Mouse (Mus musculus): ENCODE results near the gene Gm3424. TPM values are rescaled to one million over a fixed set of nuclear protein-coding genes. Genes with fewer than 3 reads are reported as not detected.
"Not testable (repeated sequence)": the region's sequence is repeated elsewhere in the genome, so short reads cannot be mapped to it uniquely, and the experiment has no call there.

Gm3424 gene
- not detected in 2 replicates for polyA plus RNA-seq (2015; fragmentation: Nextera tagmentation; extraction: Ambion mirVana)

GRCm38 (mm10) chr14:5830229-5830628 is at the start of gene Gm3424:
Gm3424 (minus strand) TSS chr14:5830329.
- H3K4me1 ChIP-seq (ENCODE audit: insufficient read depth, low read length); H3K27me3 ChIP-seq (ENCODE audit: insufficient read depth, low read length); H3K4me2 ChIP-seq (replicated peaks; ENCODE audit: low read depth, low read length); ATAC-seq (ENCODE audit: low FRiP score, low TSS enrichment); H3K9me3 ChIP-seq (ENCODE audit: low read length); H3K36me3 ChIP-seq (ENCODE audit: insufficient read depth, low read length); H3K4me3 ChIP-seq (ENCODE audit: low read length); H3K27ac ChIP-seq (ENCODE audit: low read length); H3K9ac ChIP-seq (replicated peaks; ENCODE audit: low read length): not testable (repeated sequence)
- no CpG with 5 or more reads among the region's 3 CpGs for WGBS

GRCm38 (mm10) chr14:5879791-5880190 is 49.7 kb upstream of the Gm3424 start:
- not testable (repeated sequence) for H3K4me1 ChIP-seq (ENCODE audit: insufficient read depth, low read length); ATAC-seq (ENCODE audit: low FRiP score, low TSS enrichment); H3K9me3 ChIP-seq (ENCODE audit: low read length); H3K36me3 ChIP-seq (ENCODE audit: insufficient read depth, low read length); H3K27me3 ChIP-seq (ENCODE audit: insufficient read depth, low read length); H3K27ac ChIP-seq (ENCODE audit: low read length); H3K9ac ChIP-seq (replicated peaks; ENCODE audit: low read length)
- H3K4me3 ChIP-seq (ENCODE audit: low read length) = peak overlapping the region; percentile 40
- 1% methylated on average over 20 of the region's 28 CpGs for WGBS
- peak overlapping the region; percentile 57 for H3K4me2 ChIP-seq (replicated peaks; ENCODE audit: low read depth, low read length)

- H3K27me3 ChIP-seq (ENCODE audit: insufficient read depth, low read length); H3K27ac ChIP-seq (ENCODE audit: low read length); H3K4me2 ChIP-seq (replicated peaks; ENCODE audit: low read depth, low read length); H3K4me1 ChIP-seq (ENCODE audit: insufficient read depth, low read length); H3K9ac ChIP-seq (replicated peaks; ENCODE audit: low read length); H3K36me3 ChIP-seq (ENCODE audit: insufficient read depth, low read length); ATAC-seq (ENCODE audit: low FRiP score, low TSS enrichment); H3K9me3 ChIP-seq (ENCODE audit: low read length); H3K4me3 ChIP-seq (ENCODE audit: low read length): not testable (repeated sequence)
- WGBS = 7% methylated on average over 5 of the region's 11 CpGs
These were observed 49.0 kb upstream of the Gm3424 start for GRCm38 (mm10) chr14:5879136-5879535.

DNA sequence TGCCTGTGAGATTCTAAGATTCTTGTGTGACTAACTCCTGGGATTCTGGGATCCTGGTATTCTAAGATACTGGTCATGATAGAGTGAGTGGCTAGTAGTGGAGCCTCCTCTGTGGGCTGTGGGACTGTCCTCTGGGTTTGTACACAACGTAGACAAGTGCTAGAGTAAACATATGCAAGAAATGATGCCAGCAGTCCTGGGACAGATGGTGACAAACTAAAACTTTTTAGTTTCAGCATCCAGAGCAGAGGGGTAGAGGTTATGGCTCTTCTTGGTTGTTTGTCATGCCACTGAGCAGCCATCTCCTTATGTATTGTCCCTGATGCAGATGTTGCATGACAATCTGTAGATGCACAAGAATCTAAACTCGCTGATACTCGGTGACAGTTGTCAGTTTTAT is 25.8 kb upstream of the Gm3424 start:
- not testable (repeated sequence) for ATAC-seq (ENCODE audit: low FRiP score, low TSS enrichment); H3K4me2 ChIP-seq (replicated peaks; ENCODE audit: low read depth, low read length); H3K9ac ChIP-seq (replicated peaks; ENCODE audit: low read length); H3K27me3 ChIP-seq (ENCODE audit: insufficient read depth, low read length); H3K36me3 ChIP-seq (ENCODE audit: insufficient read depth, low read length); H3K4me3 ChIP-seq (ENCODE audit: low read length); H3K9me3 ChIP-seq (ENCODE audit: low read length); H3K4me1 ChIP-seq (ENCODE audit: insufficient read depth, low read length); H3K27ac ChIP-seq (ENCODE audit: low read length)
- WGBS = 80% methylated on average over 3 of the region's 3 CpGs

DNA sequence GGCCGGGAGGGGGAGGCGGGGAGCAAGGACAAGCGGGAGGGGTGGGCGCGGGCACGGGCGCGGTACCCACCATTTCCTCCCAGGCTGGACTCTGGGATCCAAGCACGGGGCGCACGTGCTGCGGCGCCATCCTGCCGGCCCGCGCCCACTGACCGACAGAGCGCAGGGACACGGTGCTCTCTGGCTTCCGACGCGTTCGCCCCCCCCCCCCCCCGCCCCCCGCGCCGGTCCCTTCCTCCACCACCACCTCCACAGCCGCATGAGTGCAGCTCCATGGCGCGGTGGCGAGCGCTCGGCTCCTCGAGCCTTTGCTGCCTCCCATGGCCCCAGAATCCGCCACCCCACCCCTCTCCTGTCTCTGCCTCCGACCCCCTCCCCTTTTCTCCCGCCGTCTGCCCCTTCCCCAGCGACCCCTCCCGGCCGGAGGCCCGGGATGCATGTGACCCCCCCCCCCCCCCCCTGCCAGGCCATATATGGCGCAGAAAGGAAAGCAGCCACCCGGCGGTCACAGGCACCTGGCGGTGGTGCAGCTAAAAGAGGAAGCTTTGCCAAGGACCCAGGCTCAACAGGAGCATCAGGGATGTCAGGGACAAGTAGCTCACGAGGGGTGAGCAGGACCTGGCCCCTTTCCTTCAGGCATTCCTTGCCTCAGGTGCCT is 17.3 kb downstream of the Gm3424 start:
- not testable (repeated sequence) for ATAC-seq (ENCODE audit: low FRiP score, low TSS enrichment); H3K9ac ChIP-seq (replicated peaks; ENCODE audit: low read length)
- WGBS = no CpG with 5 or more reads among the region's 47 CpGs

DNA sequence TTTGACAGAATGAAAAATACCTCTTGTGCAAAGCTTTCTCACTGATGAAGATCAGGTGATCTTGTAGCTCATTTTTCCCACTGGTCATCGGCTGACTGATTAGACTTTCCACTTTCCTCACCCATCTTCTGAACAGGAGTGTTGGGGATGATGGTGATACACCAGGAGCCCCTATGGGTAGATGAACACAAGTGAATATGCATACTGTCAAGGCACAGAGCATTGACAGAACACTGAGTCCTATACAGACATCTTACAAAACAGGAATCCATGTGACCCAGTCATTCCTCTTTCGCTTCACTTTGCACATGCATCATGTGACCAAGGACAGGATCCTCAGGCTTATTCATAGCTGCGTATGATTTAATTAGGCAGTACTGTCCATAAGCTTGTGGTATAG is 22.2 kb downstream of the Gm3424 start, which contains the start of gene Gm3383:
TSS of gene Gm3383 (minus strand) at position 101 of the 400 bp plus-strand sequence.
- WGBS = no CpG with 5 or more reads among the region's 3 CpGs
- H3K4me1 ChIP-seq (ENCODE audit: insufficient read depth, low read length); H3K4me3 ChIP-seq (ENCODE audit: low read length); ATAC-seq (ENCODE audit: low FRiP score, low TSS enrichment); H3K36me3 ChIP-seq (ENCODE audit: insufficient read depth, low read length); H3K27ac ChIP-seq (ENCODE audit: low read length); H3K9me3 ChIP-seq (ENCODE audit: low read length); H3K4me2 ChIP-seq (replicated peaks; ENCODE audit: low read depth, low read length); H3K27me3 ChIP-seq (ENCODE audit: insufficient read depth, low read length); H3K9ac ChIP-seq (replicated peaks; ENCODE audit: low read length): not testable (repeated sequence)

More for the DNA sequence above, 17.3 kb downstream of the Gm3424 start:
- not testable (repeated sequence) for H3K4me2 ChIP-seq (replicated peaks; ENCODE audit: low read depth, low read length); H3K27me3 ChIP-seq (ENCODE audit: insufficient read depth, low read length); H3K27ac ChIP-seq (ENCODE audit: low read length); H3K4me3 ChIP-seq (ENCODE audit: low read length); H3K4me1 ChIP-seq (ENCODE audit: insufficient read depth, low read length); H3K9me3 ChIP-seq (ENCODE audit: low read length); H3K36me3 ChIP-seq (ENCODE audit: insufficient read depth, low read length)

Other genes starting within 250 kb of the Gm3424 start
- not detected in 2 replicates for gene Gm8265, start 197.3 kb downstream of the Gm3424 start, polyA plus RNA-seq (2015; fragmentation: Nextera tagmentation; extraction: Ambion mirVana)
- gene Gm9603, start 142.9 kb downstream of the Gm3424 start, polyA plus RNA-seq (2015; fragmentation: Nextera tagmentation; extraction: Ambion mirVana) = not detected in 2 replicates
- 0.16 TPM in 1 of 2 replicates, not detected in the other for gene Gm3373, start 88.8 kb downstream of the Gm3424 start, polyA plus RNA-seq (2015; fragmentation: Nextera tagmentation; extraction: Ambion mirVana)
- gene Gm3383, start 22.3 kb downstream of the Gm3424 start, polyA plus RNA-seq (2015; fragmentation: Nextera tagmentation; extraction: Ambion mirVana) = 0.42 and 0.58 TPM in 2 replicates
- 0.09 and 0.14 TPM in 2 replicates for gene Gm8237, start 50.1 kb upstream of the Gm3424 start, polyA plus RNA-seq (2015; fragmentation: Nextera tagmentation; extraction: Ambion mirVana)
- gene Gm3248, start 131.4 kb upstream of the Gm3424 start, polyA plus RNA-seq (2015; fragmentation: Nextera tagmentation; extraction: Ambion mirVana) = 0.27 and 0.41 TPM in 2 replicates
- not detected in 2 replicates for gene Gm3453, start 148.8 kb upstream of the Gm3424 start, polyA plus RNA-seq (2015; fragmentation: Nextera tagmentation; extraction: Ambion mirVana)
- not detected in 2 replicates for gene Gm6337, start 227.9 kb upstream of the Gm3424 start, polyA plus RNA-seq (2015; fragmentation: Nextera tagmentation; extraction: Ambion mirVana)

Data from kidney, embryonic 16.5 days (tissue).